Mouse (Mus musculus) neural tube, embryonic 11.5 days (tissue): ENCODE measurements around the gene Lrrk1. TPM values are rescaled to one million over a fixed set of nuclear protein-coding genes. Genes with fewer than 3 reads are reported as not detected.

ENCODE experiments used
- ATAC-seq: fragments of 200-750 bp; cut with Nextera tagmentation; 2 replicates; pipeline ENCODE4 v1.8.0; 2017; ENCODE audit warnings: moderate number of reproducible peaks, mild to moderate bottlenecking, moderate TSS enrichment, moderate library complexity; ENCODE audit not compliant: insufficient read depth, low FRiP score, low TSS enrichment
- DNase-seq: peaks from one replicate; pipeline ENCODE4 v3.0.0-alpha.2; 2015; ENCODE audit warnings: low spot score
- H3K27ac ChIP-seq: fragments of 300-500 bp; sonication (generic); 2 replicates; pipeline ENCODE4 v1.5.1; 2014; ENCODE audit warnings: low read depth, mild to moderate bottlenecking, low read length
- H3K27me3 ChIP-seq: fragments of 300-500 bp; sonication (generic); 2 replicates; pipeline ENCODE4 v1.6.1; 2014; ENCODE audit warnings: mild to moderate bottlenecking, low read length, mixed read lengths; ENCODE audit not compliant: control insufficient read depth, insufficient read depth
- H3K36me3 ChIP-seq: fragments of 300-500 bp; sonication (generic); 2 replicates; pipeline ENCODE4 v1.6.1; 2014; ENCODE audit warnings: mild to moderate bottlenecking, low read length, moderate library complexity, mixed read lengths; ENCODE audit not compliant: control insufficient read depth, insufficient read depth
- H3K4me1 ChIP-seq: fragments of 300-500 bp; sonication (generic); 2 replicates; pipeline ENCODE4 v1.6.1; 2014; ENCODE audit warnings: low read length, mixed read lengths; ENCODE audit not compliant: control insufficient read depth, insufficient read depth
- H3K4me2 ChIP-seq: fragments of 300-500 bp; sonication (generic); 2 replicates; pipeline ENCODE4 v1.6.1; 2014; ENCODE audit warnings: low read depth, mild to moderate bottlenecking, moderate library complexity
- H3K4me3 ChIP-seq: fragments of 300-500 bp; sonication (generic); 2 replicates; pipeline ENCODE4 v1.5.1; 2014; ENCODE audit warnings: low read depth, low read length
- H3K9ac ChIP-seq: fragments of 300-500 bp; sonication (generic); 2 replicates; pipeline ENCODE4 v1.6.1; 2014; ENCODE audit warnings: mild to moderate bottlenecking, low read length
- H3K9me3 ChIP-seq: fragments of 300-500 bp; sonication (generic); 2 replicates; pipeline ENCODE4 v1.6.1; 2016; ENCODE audit warnings: low read length; ENCODE audit not compliant: control insufficient read depth
- WGBS: fragments of 180-500 bp; shearing (Covaris S2); extraction: QIAGEN DNeasy Blood & Tissue Kit; methylation state at CpG from one replicate; pipeline ENCODE4 v1.1.7; 2014; 5-methylcytosine and 5-hydroxymethylcytosine counted together
- polyA plus RNA-seq: library from polyadenylated mRNA; unstranded; fragments of >200 nt; fragmentation: Nextera tagmentation; extraction: Ambion mirVana; gene quantifications from 2 replicates; pipeline ENCODE4 v1.2.1, GENCODE M21; 2014

Gene Lrrk1
- polyA plus RNA-seq, 1 experiment from 2014 or later = 7.0 TPM

DNA sequence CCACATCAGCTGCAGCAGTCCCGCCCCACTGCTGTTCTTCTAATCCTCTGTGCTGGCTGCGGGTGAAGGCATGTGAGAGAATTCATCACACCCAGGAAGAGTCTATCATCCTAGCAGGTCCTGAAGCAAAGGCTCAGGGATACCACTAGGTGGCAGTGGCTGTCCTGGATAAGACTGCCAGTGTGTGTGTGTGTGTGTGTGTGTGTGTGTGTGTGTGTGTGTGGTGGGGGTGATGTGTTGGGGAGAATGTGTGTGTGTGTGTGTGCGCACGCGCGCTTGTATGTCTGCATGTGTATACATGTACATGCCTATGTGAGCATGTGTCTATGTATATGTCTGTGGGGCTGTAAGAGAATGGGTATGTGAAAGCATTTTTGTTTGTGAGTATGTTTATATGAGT is 21.3 kb upstream of the Lrrk1 start:
- WGBS = 70% methylated on average over 6 of the region's 6 CpGs
- ATAC-seq = no peak
- H3K4me3 ChIP-seq = no peak overlapping the region
- H3K36me3 ChIP-seq = no peaks in the 10 kb centered on the region
- DNase-seq = no peak
- no peak overlapping the region for H3K9ac ChIP-seq
- 0 out of 2 replicates have a peak, but pooled peaks cover 2% of the 10 kb centered on the region for H3K4me1 ChIP-seq
- no peak overlapping the region for H3K27ac ChIP-seq
- no peaks in the 10 kb centered on the region for H3K27me3 ChIP-seq
- no peaks in the 10 kb centered on the region for H3K9me3 ChIP-seq
- no peak overlapping the region for H3K4me2 ChIP-seq

DNA sequence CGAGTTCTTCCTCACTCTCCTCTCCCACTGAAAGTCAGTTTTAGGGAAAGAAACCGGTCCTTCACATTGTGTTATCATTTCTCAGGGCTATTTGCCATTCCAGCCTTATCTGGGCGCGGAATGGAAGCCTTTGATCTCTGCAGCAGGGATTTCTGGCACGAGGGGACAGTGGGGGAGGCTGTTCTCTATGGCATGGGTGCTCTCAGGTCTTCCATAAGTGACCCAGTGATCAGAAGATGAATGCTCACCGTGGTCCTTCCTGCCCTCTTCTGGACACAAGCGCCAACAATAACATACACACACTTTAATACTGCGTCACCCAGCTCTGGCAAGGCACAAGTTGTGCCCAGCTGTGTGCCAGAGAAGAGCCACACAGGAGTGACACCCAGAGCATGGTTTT is 18.8 kb upstream of the Lrrk1 start:
- 72% methylated on average over 8 of the region's 8 CpGs for WGBS

DNA sequence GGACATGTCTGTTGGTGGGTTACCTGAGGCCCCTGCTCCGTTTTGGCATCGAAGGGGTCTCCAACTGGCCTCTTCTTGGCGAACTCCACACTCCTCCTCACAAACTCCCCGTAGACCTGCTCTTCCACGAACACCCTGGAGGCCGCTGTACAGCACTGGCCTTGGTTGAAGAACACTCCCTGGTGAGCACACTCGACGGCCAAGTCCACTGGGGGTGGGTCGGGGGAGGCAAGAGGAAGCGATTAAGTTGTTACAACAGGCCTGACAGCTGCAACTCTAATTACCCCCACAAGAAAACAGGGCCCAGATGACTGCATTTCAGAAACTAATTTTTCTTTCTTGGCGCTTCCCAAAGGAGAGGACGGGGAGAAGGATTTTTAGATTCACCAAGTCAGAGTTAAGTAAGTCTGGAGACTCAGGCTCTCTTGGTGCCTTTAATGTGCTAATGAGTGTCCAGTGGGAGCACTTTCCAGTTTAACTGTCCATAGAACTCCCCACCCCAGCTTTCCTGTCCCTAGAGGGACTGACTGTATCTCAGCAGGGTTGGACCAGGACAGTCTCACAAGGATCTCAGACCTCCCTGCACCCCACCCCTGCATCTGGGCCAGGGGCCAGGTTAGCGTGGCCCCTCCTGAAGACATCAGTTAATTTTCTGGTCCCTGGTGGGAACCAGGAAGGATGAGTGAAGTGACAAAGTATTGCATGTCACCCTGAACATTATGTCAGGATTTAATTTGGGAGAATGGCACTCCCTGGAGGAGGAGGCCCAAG is 18.0 kb upstream of the Lrrk1 start:
- no peak overlapping the region for H3K9ac ChIP-seq
- H3K27me3 ChIP-seq = no peaks in the 10 kb centered on the region
- H3K4me3 ChIP-seq = no peak overlapping the region
- WGBS = 53% methylated on average over 13 of the region's 13 CpGs
- H3K27ac ChIP-seq = no peak overlapping the region
- no peaks in the 10 kb centered on the region for H3K9me3 ChIP-seq
- ATAC-seq (no peak), DNase-seq (no peak)
- no peak overlapping the region for H3K4me2 ChIP-seq
- peaks cover 9% of the 10 kb centered on the region; the same call in 1 of the 2 replicates for H3K4me1 ChIP-seq
- no peaks in the 10 kb centered on the region for H3K36me3 ChIP-seq

More for the DNA sequence above, 18.8 kb upstream of the Lrrk1 start:
- Histone ChIP-seq H3K9me3 (no peaks in the 10 kb centered on the region), H3K9ac (no peak overlapping the region), H3K36me3 (no peaks in the 10 kb centered on the region), H3K27ac (no peak overlapping the region), H3K4me3 (no peak overlapping the region), H3K4me2 (no peak overlapping the region), H3K4me1 (0 out of 2 replicates have a peak, but pooled peaks cover 2% of the 10 kb centered on the region), H3K27me3 (no peaks in the 10 kb centered on the region)
- DNase-seq = no peak
- ATAC-seq = no peak

DNA sequence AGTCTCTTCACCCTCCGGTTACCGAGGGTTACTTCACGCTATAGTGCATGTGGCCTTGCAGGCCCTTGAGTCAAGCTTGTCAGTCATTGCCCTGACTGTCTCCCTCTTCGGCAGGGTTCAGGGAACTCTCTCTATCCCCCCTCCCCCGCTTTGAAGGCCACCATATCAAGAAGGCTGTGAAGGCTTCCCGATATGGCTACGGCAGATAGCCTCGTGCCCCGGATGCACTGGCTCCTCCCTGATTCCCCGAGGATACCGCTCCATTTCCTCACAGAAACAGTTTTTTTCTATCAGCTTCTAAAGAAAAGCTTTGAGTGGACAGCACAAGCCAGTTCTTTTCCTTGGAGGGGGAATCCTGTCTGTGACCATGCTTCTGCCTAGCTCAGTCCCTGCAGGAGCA is 17.4 kb upstream of the Lrrk1 start:
- no peak overlapping the region for H3K9ac ChIP-seq

DNA sequence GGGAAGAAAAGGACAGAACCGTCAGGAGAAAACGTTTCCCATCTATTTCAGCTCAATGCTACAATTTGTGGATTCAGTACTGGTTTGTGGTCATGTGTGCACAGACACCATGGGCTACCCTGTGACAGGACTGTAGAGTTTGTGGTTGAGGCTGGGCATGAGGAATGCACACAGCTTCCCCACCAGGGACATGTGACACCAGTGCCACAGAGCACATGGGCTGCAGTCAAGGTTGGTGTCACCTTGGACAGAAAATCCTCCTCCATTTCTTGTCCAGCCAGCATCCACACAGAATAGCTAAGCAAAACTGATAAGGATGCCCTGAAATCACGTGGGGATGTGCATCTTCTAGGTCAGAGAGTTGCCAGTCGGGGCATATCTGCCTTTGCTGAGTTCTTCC is 16.7 kb upstream of the Lrrk1 start:
- 74% methylated on average over 4 of the region's 4 CpGs for WGBS
- Histone ChIP-seq H3K27ac (no peak overlapping the region), H3K4me3 (no peak overlapping the region), H3K9ac (no peak overlapping the region), H3K9me3 (no peaks in the 10 kb centered on the region), H3K27me3 (no peaks in the 10 kb centered on the region), H3K36me3 (no peaks in the 10 kb centered on the region), H3K4me1 (peaks cover 13% of the 10 kb centered on the region; the same call in 1 of the 2 replicates), H3K4me2 (no peak overlapping the region)
- DNase-seq (no peak), ATAC-seq (no peak)

More for the DNA sequence above, 17.4 kb upstream of the Lrrk1 start:
- H3K4me1 ChIP-seq = peaks cover 13% of the 10 kb centered on the region; the same call in 1 of the 2 replicates
- no peaks in the 10 kb centered on the region for H3K9me3 ChIP-seq
- H3K27me3 ChIP-seq = no peaks in the 10 kb centered on the region
- DNase-seq = no peak
- 71% methylated on average over 11 of the region's 11 CpGs for WGBS
- H3K4me3 ChIP-seq = no peak overlapping the region
- no peaks in the 10 kb centered on the region for H3K36me3 ChIP-seq
- no peak overlapping the region for H3K27ac ChIP-seq
- no peak overlapping the region for H3K4me2 ChIP-seq
- no peak for ATAC-seq

DNA sequence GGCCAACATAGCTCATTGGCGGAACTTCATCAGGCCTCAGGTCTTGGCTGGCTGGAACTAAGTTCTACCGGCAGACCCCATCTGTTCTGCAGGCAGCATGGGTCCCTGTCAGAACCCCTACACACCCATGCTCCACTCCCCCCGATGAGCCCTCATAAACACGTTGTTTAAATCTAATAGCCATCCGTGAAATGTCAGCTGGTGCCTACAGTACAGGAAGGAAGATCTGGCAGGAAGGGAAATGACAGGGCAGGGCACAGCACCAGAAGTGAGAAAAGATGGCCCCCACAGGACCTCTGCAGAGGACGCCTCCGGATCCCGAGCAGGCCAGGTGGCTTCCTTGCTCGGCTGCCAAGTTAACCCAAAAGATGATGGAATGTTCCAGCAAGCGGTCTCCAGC is 16.0 kb upstream of the Lrrk1 start:
- Histone ChIP-seq H3K4me1 (peaks cover 13% of the 10 kb centered on the region; the same call in 1 of the 2 replicates), H3K4me3 (no peak overlapping the region), H3K36me3 (no peaks in the 10 kb centered on the region), H3K9ac (no peak overlapping the region), H3K4me2 (no peak overlapping the region), H3K9me3 (no peaks in the 10 kb centered on the region), H3K27ac (no peak overlapping the region), H3K27me3 (no peaks in the 10 kb centered on the region)
- no peak for DNase-seq
- no peak for ATAC-seq
- 58% methylated on average over 10 of the region's 10 CpGs for WGBS

DNA sequence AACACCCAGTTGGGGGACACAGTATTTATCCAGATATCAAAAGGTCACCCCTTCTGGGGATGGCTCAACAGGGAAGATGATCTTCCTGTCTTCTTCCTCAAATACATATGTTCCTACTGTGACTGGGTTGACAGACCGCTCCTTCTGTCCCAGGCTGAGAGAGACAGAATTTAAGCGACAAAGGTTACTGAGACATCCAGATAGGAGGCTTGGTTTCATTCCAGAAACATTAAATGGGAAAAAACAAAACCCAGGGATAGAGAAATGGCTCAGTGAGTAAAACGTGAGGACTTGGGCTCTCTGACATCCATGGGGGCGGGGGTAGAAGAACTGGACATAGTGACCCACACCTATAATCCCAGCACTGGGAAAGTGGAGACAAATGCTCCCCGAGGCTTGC is 14.7 kb upstream of the Lrrk1 start:
- WGBS = 92% methylated on average over 5 of the region's 5 CpGs
- no peak for ATAC-seq
- Histone ChIP-seq H3K36me3 (no peaks in the 10 kb centered on the region), H3K4me3 (no peak overlapping the region), H3K4me1 (peaks cover 13% of the 10 kb centered on the region; the same call in 1 of the 2 replicates), H3K9me3 (no peaks in the 10 kb centered on the region), H3K9ac (no peak overlapping the region), H3K4me2 (no peak overlapping the region), H3K27me3 (no peaks in the 10 kb centered on the region), H3K27ac (no peak overlapping the region)
- no peak for DNase-seq

DNA sequence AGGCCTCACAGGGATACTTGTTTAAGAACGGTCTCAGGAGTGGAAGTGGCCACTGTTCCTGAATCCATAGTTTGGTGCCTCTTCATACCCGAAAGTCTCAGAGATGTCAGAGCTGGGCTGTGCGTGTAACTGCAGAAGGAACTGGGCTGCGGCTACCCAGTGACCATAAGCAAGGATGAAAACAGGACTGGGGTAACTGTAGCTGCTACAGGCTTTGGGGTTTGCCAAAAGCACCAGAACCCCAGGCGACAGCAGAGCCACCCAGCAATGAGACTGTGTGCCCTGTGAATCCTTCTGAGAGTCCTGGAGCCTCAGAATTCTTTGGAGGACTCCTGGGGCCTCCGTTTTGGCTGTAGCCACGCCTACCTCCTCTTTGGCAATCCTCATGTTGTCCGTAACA is 13.5 kb upstream of the Lrrk1 start:
- 54% methylated on average over 8 of the region's 8 CpGs for WGBS
- ATAC-seq (no peak), DNase-seq (no peak)
- H3K4me3 ChIP-seq = no peak overlapping the region
- H3K27ac ChIP-seq = no peak overlapping the region
- H3K4me2 ChIP-seq = no peak overlapping the region
- peaks cover 13% of the 10 kb centered on the region; the same call in 1 of the 2 replicates for H3K4me1 ChIP-seq
- H3K9ac ChIP-seq = no peak overlapping the region
- H3K9me3 ChIP-seq = no peaks in the 10 kb centered on the region
- H3K27me3 ChIP-seq = no peaks in the 10 kb centered on the region
- no peaks in the 10 kb centered on the region for H3K36me3 ChIP-seq

DNA sequence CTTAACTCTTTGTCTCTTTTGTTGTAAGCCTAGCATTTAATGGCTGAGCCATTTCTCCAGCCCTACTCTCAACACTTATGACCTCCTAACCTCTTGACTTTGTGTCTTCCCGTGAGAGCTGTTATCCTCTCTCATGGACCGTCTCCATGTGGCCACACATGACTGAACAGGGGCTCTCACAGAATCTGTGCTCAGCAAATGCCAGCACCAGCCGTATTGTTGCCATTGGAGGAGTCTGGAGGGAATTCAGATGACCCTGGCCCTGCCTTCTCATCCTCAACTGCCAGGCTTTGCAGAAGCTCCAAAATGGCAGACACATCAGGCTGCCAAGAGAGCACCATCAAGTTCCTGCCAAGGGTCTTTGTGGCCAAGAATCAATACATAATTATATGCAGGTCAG is 9.1 kb upstream of the Lrrk1 start:
- Histone ChIP-seq H3K4me3 (no peak overlapping the region), H3K9me3 (no peaks in the 10 kb centered on the region; the same call in 1 of the 2 replicates), H3K4me1 (peaks cover 11% of the 10 kb centered on the region; the same call in 1 of the 2 replicates), H3K36me3 (no peaks in the 10 kb centered on the region), H3K9ac (no peak overlapping the region), H3K27ac (no peak overlapping the region), H3K27me3 (no peaks in the 10 kb centered on the region), H3K4me2 (no peak overlapping the region)
- DNase-seq = no peak
- 42% methylated on average over 3 of the region's 3 CpGs for WGBS
- no peak for ATAC-seq
